8 mouse cellular contexts compared by ENCODE assay signal in the genomic region with DNA sequence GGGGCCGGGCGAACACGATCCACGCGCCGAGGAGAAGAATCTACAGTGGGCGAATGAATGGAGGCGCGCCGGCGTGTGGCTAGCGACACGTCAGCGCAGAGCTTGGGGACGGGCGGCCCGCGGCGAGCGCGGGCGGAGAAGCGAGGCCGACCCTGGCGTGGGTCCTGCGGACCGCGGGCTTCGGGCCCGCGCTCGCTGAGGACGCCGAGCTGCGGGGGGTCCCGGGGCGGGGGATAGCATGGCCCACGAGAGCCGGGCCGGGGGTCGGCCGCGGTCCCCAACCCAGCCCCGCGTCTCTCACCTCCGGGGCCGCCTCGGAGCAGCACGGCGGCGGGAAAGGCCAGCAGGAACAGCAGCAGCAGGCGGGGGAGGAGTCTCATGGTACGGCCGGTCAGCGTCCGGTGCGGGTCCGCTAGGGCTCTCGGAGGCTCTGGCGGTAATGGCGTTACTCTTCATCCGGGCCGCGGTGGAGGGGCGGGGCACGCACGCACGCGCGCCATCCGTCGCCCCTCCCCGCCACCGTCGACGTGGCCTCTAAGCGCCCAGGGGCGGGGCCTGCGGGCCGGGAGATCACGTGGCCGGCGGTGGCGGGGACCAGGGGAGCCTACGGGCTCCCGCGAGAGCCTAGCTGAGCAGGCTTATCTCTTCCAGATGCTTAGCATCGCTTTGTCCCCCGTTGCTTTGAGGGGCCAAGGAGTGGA. TPM values are rescaled to one million over a fixed set of nuclear protein-coding genes. Genes with fewer than 3 reads are reported as not detected.
A peak's percentile ranks its signal among the peaks of the same experiment; 100 is the strongest.
DNase-seq lines count a peak whose midpoint lies in the region; ATAC-seq lines count a peak whose summit lies in the region.

A gene (minus strand): TSS at position 514 of the 701 bp plus-strand sequence.

- no peaks in the 10 kb centered on the region for H3K9me3 ChIP-seq in lung, embryonic 16.5 days (ENCODE audit: control insufficient read depth, low read length)

- DNase-seq in MEL-GATA-1-ER (ENCODE audit: extremely low read depth, low read depth) = peak; percentile 84
- DNase-seq in cerebellum, adult 8-10 months = peak; percentile 96
- peak; percentile 92 for DNase-seq in forelimb bud, embryonic 11.5 days (ENCODE audit: low read depth, low spot score)
- peak; percentile 75 for DNase-seq in layer of hippocampus, adult 9-10 months (ENCODE audit: low spot score)
- DNase-seq in ovary, postnatal 10 days (ENCODE audit: low spot score) = peak; percentile 88
- DNase-seq in thymus, postnatal 10 days (ENCODE audit: low spot score in 2 of 2) = peak; percentile 92 to 95

- under 1% methylated on average over 76 of the region's 89 CpGs for WGBS in lung, embryonic 16.5 days

- peaks cover 2% of the 10 kb centered on the region; the same call in 1 of the 2 replicates for H3K4me1 ChIP-seq in lung, embryonic 16.5 days (replicated peaks; ENCODE audit: control insufficient read depth, insufficient read depth, low read length)

- H3K27ac ChIP-seq in lung, embryonic 16.5 days (ENCODE audit: low read length) = peak within 1 kb of the TSS; percentile 93

- H3K4me3 ChIP-seq in lung, embryonic 16.5 days (ENCODE audit: low read length) = peak within 1 kb of the TSS; percentile 91

- H3K9ac ChIP-seq in lung, embryonic 16.5 days (ENCODE audit: low read length) = peak within 1 kb of the TSS; percentile 98

- H3K36me3 ChIP-seq in lung, embryonic 16.5 days (ENCODE audit: control insufficient read depth, insufficient read depth, low read length) = peaks cover 21% of the 10 kb centered on the region

- peak within 1 kb of the TSS; percentile 70 for H3K4me2 ChIP-seq in lung, embryonic 16.5 days (ENCODE audit: low read depth, low read length)

- ATAC-seq in hematopoietic stem cell, adult 5-6 weeks (replicated peaks in 1 of 2; ENCODE audit: insufficient read depth in 1 of 2, low FRiP score in 2 of 2, low TSS enrichment in 1 of 2, low read depth in 1 of 2, poor library complexity in 2 of 2, severe bottlenecking in 2 of 2) = peak; percentile 82 to 95
- peak; percentile 98 for ATAC-seq in lung, embryonic 16.5 days (ENCODE audit: low read depth)

- no peaks in the 10 kb centered on the region for H3K27me3 ChIP-seq in lung, embryonic 16.5 days (ENCODE audit: control insufficient read depth, insufficient read depth, low read depth, low read length)

RNA-seq across cellular contexts. Expression of the gene that starts here (rescaled TPM):
- total RNA-seq in hematopoietic stem cell, adult 5-6 weeks (2017) = 101 and 117 TPM in 2 replicates
- polyA plus RNA-seq in lung, embryonic 16.5 days (2015; fragmentation: Nextera tagmentation; extraction: Ambion mirVana) = 151 and 163 TPM in 2 replicates

Comparison
In these comparisons a context has a peak if more than half of its experiments do, and no peak if none do; other contexts are left out.
1. Peak in every context shown above with its lines: DNase-seq, ATAC-seq, H3K4me3 ChIP-seq and H3K27ac ChIP-seq.